Mouse (Mus musculus) cerebellum, postnatal 25 days (tissue): ENCODE results near the gene Rnaseh1.

Experiments
- DNase-seq, 2 experiments: peaks; one replicate each; pipeline ENCODE4 v3.0.0; 2021; ENCODE audit warnings: mixed read lengths in 2 of 2

Rnaseh1 gene

DNA sequence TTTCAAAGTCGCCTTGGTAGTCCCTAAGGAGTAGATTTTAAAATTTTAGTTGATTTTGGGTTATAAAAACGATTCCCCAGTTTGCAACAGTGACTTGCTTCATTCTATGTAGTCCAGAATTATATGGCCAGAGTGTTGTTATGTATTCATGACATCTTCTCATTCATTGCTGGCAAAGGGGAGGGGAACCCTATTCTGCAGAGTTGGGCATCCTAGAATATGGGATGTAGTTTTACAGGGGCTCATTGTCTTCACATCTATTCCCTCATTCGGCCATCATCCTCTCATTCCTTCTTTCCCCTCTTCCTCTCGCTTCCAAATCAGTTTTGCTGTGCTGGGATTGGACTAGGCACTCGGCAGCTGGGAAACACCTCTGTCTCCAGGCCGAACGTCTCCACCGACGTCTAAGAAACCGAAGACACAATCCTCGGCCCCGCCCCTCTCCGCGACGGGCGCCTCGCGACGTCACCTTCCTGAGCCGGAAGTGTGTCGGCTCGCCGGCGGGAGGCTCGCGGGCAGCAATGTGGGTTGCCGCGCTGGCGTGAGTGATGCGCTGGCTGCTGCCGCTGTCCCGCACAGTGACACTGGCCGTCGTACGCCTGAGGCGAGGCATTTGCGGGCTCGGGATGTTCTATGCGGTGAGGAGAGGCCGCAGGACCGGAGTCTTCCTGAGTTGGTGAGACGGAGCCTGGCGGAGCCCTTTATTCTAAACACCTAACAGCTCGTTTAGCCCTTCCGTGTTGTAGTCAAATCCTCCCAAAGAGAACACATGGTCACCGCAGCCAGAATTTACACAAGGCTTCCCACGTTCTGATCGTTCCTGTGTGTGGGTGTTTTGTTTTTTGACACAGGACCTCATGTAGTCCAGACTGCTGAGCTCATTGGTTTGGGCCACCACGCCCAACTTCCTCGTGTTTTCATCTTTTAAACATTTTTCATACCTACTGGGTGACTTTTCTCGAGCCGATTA, at the start of gene Rnaseh1:
Gene Rnaseh1 (plus strand): TSS at position 462 of the 970 bp plus-strand sequence.
- DNase-seq: peak; percentile 91 to 95

DNA sequence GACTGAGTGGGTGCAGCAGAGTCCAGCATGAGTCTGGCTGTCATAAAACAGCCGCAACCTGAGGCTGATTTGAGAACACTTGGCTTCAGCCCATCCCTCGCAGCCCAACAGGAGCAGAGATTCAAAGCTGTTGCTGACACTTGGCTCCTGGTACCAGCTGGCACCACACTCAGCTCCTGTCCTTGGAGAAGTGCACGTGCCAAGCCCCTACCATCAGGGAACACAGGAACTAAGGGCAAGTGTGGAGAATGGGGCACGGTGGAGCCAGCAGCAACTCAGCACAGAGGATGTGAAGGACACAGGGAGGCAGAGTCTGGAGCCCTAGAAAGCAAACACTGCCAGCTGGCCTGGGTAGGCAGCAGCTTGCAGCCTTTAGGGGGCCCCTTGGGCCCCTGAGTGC, 47.1 kb upstream of the Rnaseh1 start:
- DNase-seq: peak; percentile 76 to 82

DNA sequence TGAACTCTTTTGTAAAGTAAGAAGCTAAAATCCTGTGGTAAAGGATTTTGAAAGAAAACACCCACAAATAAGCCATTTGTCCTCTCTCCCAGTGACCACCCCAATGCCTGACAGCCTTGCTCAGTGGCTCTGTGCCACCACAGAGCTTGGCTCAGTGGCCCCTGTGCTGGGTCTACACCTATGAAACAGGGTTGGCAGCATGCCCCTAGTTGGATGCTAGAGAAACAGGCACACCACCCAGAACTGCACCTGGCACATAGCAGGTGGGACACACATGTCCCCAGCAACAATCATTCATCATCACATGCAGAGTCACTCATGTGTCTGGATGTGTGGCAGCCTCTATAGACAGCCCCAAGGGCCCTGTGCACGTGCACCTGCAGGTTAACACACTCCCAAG, 45.9 kb upstream of the Rnaseh1 start:
- DNase-seq: peak; percentile 30 to 58

DNA sequence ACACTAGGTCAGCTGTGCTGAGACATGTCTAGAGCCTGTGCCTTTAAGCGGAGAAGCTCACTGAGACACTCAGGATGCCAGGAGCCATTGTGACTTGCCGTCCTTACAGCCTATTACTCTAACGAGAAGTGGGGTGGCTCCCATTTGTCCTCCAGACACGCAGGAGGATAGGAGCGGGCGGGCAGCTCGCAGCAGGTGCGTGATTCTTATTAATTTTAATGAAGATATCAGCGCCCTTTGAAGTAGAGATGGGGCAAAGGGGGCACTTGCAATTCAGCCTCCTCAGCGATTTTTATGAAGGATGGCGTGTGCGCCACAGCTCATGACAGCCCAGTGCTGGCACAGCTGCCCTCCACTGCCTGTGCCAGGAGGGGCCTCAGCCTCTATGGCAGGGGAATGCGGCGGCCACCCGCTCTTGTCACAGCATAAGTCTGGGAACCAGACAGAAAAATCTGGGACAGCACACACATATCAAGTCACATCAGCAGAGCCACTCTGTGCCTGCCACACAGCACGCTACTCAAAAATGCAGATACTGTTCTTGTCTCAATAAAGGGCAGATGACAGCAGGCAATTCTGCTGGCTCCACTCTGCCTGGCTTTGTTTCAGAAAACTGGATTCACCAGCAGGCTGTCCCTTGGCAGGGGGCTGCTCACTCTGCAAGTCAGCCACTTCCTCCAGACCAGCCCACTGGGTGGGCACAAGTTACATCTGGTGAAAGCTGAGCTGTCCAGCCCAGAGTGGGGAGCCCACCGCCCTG, 41.7 kb upstream of the Rnaseh1 start:
- DNase-seq: peak; percentile 55

DNA sequence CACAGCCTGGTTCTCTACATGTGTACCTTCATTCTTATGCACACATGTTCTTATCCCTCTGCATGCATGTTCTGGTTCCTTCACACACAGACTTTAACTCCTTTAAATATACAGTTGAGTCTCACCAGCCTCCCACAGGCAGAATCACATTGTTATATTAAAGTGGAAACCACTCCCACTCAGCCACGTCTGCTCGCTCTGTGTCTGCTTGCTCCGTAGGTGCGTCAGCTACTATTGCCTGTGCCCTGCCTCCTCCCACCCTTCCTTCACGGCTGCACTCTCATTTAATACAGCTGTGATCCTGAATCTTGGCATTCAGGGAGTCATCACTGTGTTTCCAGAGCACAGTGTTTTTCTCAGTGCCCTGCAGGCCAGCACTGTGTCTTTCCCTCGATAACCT, 37.0 kb upstream of the Rnaseh1 start:
- DNase-seq: no peak

DNA sequence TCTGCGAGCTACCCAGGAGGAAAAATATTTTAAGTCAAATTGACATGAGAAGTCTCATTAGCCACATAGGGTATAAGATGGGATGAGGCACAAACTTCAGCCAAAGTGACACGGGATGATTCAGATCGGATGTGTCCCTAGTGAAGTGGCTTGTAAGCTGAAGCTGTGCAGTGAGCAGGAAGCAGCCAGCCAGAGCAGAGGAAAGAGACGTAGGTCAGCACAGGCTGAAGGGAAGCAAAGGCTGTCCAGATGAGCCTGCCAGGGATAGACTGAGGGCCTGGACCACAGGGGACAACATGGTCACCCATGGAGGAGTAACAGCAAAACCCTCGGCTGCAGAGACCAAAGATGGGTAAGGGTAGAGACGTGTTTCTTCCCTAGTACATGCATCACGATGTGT, 35.0 kb upstream of the Rnaseh1 start:
- DNase-seq: no peak

DNA sequence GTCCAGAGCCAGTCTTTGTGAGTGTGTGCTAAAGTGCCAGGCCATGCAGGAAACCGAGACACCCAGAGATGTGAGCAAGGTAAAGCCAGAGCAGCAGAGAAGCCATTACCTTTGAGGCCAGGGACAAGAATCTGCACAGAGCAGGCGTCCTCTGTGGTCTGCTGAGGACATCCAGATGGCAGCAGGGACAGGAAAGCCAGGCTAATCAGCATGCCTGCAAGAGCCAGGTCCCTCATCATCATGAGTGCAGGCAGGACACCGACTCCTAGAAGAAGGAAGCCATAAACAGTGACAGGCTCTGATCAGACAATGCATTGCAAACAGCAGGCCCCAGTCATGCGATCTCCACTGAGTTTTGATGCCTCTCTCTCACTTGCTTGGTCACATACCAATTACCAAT, 32.1 kb upstream of the Rnaseh1 start:
- no peak for DNase-seq

DNA sequence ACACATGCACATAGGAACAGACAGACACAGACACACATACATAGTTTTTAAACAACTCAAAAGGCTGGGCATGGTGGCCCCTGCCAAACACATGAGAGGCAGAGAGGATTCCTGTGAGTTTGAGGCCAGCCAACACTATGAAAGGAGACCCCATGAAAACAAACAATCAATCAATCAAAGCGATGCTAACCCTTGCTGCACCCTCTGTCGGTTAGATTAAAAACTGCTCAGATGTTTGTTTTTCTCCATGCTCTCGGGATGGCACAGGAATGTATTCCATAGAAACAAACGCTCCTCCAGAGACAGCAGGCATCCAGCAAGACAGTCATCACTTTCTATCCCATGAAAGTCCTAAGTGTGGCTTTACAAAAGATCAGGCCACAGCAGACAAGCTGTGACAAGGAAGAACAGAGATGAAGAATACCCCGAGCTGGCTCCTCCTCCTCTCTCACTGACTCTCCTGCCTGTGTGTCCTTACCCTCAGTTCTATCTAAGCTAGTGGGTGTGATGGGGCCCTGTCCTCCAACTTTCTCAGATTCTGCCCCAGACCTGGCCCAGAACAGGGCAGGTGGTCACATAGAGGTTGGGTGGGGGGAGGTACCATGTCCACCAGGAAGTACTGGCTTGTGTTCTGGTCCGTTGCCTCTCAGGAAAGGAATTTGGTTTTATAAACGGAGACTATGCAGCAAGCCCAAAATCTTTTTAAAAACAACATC, 27.8 kb upstream of the Rnaseh1 start:
- no peak for DNase-seq

DNA sequence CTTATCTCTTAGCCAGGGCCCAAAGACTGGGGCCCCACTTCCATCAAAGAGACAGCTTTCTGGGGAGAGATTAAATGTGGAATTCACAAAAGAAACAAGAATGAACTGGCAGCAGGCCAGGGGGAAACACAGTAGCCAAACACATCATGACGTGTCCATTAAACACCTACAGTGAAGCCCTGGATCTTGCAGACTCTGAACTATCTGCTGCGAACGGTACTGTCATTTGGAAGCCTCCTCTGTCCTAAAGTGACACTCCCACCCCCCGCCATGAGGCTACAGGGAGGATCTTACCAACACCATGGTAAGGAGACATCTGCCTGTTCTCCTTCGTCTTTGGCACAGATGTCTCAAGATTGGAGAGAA, 27.3 kb upstream of the Rnaseh1 start:
- no peak for DNase-seq

DNA sequence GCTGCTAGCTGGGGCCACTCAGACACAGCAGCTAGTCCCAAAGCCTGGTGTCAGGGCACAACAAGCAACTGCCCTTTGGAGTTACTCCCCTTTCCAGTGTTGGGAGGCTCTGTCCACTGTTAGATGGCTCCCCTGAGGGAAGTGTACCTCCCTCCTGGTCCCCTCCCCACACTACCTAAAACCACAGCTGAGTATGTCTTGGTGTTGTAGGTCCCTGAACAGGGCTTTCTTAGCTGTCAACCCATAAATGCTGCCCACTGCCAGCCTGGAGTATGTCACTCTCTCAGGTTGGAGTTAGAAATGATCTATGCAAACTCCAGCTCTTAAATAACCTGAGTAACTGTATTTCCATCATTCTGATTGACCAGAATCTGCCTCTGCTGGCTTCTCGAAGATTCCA, 26.8 kb upstream of the Rnaseh1 start:
- DNase-seq: no peak

DNA sequence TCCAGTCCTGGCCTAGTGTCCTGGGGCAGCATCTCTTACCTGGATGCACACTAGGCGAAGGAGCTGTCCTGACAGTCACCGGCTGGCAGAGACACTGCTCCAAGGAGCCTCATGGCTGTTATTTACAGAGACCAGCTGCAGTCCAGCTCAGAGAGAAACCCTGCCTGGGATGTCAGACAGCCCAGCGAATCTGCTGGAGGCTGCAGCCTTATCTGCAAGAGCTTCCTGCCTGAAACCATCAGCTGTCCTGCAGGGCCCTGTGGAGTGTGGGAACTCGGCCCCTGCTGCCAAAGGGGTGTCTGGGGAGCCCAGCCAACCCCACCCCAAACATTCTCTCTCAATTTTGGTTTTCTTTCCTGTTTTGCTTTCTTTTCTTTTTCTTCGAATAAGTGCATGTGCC, 26.2 kb upstream of the Rnaseh1 start, which contains the start of gene Colec11:
Gene Colec11 (minus strand): TSS at position 183 of the 400 bp plus-strand sequence.
- no peak for DNase-seq

DNA sequence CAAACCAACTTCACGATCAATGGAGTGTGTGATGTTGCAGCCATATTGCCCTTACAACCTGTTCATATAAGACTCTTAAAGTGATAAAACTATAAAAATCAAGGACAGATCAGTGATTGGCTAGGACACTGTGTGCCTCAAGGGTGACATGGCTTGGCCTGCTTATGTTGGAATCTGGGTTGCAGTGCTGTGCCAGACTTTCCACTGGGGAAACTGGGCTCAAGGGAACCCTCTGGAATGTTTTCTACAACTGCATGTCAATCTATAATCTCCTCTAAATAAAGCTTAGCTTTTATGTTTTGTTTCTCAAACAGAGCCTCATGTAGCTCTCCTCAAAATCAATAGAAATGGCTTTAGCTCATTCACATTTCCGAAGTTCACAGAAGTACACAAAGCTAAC, 25.2 kb upstream of the Rnaseh1 start:
- DNase-seq: no peak

DNA sequence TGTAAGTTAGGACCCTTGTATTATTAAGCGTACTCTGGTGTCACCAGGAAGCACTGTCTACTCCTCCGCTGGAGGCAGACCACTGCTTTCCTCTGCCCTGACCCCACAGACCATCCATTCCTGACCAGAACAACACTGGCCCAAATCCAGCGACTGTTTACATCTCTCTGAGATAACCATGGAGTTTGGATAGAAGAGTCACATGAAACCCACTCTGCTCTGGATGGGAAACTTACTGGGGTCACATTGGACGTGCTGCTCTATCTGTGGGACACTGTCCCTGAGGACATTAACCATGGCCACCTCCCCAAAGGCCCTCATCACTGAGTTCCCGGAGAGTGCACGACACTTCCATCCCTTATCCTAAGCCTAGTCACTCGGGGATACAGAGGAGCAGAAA, 24.0 kb upstream of the Rnaseh1 start:
- no peak for DNase-seq

DNA sequence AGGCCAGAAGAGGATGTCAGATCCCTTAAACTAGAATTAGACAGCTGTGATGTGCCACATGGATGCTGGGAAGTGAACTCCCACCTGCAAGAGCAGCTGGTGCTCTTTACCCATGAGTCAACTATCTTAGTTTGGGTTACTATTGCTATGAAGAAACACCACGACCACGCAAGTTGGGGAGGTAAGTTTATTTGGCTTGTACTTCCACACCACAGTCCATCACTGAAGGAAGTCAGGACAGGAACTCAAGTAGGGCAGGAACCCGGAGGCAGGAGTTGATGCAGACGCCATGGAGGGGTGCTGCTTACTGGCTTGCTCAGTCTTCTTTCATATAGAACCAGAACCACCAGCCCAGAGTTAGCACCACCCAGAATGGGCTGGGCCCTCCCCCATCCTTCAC, 22.3 kb upstream of the Rnaseh1 start:
- no peak for DNase-seq

DNA sequence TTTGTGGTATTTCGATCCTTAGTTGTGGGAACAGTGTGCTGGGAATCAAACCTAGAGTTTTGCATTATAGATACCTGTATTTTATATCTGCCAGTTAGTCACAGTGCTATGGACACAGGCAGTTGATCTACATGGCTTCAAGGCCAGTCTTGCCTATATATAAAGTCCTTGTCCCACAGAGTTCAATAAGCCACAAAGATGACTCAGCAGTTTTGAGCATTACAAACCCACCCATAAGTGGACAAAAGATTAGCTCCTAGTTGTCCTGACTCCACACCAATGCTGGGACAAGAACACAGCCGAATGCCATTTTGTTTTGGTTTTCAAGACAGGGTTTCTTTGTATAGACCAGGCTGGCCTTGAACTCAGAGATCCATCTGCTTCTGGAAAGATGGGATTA, 21.0 kb upstream of the Rnaseh1 start:
- no peak for DNase-seq

DNA sequence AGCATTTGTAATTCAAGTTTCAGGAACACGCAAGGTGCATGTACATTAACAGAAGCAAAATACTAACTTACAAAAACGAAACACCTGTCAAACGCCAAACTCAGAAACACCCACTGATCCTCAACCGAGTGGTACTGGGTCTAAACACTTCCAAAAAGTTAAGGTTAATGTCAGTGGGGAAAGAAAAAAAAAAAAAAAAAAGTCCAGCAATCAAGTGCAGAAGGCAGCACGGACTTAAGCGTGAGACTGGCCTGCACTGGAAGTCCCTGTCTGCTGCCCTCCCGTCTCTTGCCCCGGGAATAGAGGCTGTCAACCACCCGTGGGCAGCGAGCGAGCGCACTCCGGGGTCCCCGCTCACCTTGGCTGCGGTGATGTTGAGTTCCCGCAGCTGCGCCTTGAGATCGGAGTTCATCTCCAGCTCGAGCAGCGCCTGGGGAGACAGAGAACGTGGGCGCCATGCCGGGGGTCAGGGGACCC, 14.3 kb upstream of the Rnaseh1 start:
- no peak for DNase-seq

DNA sequence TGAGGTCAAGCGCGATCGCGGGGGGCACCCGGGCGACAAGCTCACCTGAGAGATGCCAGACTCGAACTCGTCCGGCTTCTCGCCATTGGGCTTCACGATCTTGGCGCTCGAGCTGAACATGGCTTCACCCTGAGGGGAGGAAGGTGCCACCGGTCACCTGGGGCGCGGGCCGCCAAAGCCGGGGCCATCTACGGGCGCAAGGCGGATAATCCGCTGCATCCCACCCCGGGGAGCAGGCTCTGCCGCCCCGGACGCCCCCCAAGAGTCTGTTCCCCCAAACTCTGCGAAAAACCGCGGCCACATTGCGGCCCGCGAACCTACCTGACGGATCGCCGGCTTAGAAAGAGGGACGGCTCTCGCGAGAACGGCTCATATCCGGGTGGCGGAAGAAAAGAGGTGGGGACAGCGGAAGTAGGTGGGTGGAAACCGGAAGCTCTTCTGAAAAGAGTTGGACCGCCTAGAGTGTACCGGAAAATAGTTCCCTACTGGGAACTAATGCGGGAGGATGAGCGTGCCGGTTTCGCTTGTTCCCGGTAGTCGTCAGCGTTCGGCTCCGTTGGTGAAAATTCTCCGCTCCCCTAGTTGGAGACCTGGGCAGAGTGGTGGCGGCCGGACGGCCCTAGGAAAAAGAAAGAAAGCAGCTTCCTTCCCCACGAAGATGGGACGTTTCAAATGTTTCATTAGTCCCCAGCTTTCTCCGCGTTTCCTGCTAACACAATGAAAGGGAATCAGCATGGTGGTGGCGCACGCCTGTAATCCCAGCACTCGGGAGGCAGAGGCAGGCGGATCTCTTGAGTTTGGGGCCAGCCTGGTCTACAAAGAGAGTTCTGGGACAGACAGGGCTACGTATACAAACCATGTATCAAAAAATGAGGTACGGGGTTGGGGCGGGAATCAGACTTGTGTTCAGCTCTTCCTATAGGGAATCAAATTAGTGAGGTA, 13.6 kb upstream of the Rnaseh1 start, which contains the start of gene Rps7:
Gene Rps7 (minus strand): TSS at position 419 of the 942 bp plus-strand sequence.
- DNase-seq: peak; percentile 94

DNA sequence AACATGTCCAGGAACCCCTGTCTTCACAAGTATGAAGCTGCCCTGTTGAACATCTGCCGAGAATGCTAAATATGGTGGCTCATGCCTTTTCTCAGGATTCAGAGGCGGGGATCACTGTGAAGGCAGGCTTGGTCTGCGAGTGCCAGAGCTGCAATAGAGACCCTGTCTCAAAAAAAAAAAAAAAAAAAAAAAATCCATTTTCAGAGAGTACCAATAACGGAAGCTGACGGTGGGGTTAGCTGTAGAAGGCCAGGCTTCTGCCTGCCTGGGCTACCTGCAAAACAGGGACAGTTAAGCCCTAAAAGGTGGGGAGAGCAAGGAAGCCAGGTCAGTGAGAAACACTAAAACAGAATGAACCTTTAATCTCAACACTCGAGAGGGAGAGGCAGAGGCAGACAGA, 12.9 kb upstream of the Rnaseh1 start:
- no peak for DNase-seq

DNA sequence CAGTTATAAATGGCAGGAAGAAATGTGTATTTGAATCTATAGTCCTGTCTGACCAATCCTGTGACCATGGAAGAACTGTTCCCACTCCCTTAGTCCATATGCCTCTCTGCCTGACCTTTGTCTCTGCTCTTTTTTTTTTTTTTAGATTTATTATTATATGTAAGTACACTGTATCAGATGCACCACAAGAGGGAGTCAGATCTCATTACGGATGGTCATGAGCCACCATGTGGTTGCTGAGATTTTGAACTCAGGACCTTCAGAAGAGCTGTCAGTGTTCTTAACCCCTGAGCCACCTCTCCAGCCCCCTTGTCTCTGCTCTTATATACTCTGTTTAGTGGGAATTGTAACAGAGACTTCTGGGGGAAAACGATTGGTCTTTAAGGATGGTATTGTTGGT, 10.6 kb upstream of the Rnaseh1 start:
- no peak for DNase-seq

DNA sequence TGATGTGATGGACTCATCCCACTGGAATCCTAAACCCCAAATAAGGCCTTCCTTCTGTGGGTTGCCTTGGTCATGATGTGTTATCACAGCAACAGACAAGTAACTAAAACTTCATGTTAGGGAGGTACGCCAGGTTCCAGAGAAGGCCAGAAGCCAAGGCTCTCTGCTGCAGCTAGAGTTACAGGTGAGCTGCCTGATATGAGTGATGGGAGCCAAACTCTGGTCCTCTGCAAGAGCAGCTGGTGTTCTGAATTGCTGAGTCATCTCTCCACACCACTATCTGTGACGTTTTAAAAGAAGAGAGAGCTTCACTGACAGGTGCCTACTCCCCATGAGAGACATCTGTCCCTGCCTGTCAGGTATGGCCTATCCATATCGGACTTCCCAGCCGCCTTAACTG, 13.2 kb downstream of the Rnaseh1 start:
- DNase-seq: no peak

DNA sequence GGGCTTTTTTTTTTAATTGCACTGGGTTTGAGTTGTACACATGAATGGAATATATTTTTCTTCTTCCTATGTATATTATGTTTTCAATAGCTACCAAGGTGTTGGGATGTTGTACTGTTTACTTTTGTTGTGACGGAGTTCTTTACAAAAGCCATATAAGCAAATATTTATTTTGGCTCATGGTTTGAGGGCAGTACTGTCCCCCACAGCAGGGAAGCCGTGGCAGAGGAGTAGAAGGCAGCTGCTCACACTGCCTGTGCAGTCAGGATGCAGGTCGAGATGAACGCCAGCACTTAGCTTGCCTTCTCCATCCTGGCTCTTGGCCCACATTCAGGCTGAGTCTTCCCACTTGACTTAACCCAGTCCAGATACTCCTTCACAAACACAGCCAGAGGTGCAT, 17.3 kb downstream of the Rnaseh1 start:
- no peak for DNase-seq

DNA sequence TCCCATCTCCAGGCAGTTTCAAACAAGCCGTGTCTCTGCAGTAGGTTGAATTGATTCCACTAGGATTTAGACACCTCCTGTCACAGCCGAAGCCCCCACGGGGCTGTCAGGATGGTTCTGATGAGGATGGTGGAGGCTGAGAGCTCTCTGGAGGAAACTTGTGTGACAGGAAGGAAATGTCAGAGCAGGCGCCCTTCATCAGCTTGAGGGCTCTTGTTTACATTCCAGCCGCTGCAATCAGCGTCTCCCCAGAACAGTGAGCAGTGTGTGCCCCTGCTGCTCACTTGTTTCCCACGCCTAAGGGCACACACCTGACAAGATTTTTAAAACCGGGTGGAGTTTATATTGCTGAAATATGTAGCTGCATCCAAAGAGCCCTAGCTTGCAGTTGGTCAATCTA, 17.9 kb downstream of the Rnaseh1 start:
- no peak for DNase-seq
